Mouse (Mus musculus) brown adipose tissue, adult 24 weeks (tissue): ENCODE measurements around the gene Disp3. TPM values are rescaled to one million over a fixed set of nuclear protein-coding genes. Genes with fewer than 3 reads are reported as not detected.

Source experiments
- H3K27ac ChIP-seq: fragments of 200-500 bp; replicated peaks from 2 replicates; pipeline ENCODE4 v1.5.1; 2012; ENCODE audit warnings: low read depth, mild to moderate bottlenecking, low read length
- H3K4me1 ChIP-seq: fragments of 200-500 bp; 2 replicates; pipeline ENCODE4 v1.6.1; 2012; ENCODE audit warnings: low read length, mixed read lengths; ENCODE audit not compliant: control insufficient read depth, insufficient read depth, insufficient read length
- H3K4me3 ChIP-seq: fragments of 200-500 bp; 2 replicates; pipeline ENCODE4 v1.5.1; 2012; ENCODE audit warnings: low read depth, mild to moderate bottlenecking, low read length, moderate library complexity; ENCODE audit not compliant: insufficient read depth
- polyA plus RNA-seq: library from polyadenylated mRNA; stranded (reverse); fragments of >200 nt; gene quantifications from 2 replicates; pipeline ENCODE4 v1.2.4, GENCODE M21; 2012; ENCODE audit not compliant: missing spikeins, insufficient read depth, insufficient read length

Disp3 gene
- polyA plus RNA-seq, 1 experiment: not detected

DNA sequence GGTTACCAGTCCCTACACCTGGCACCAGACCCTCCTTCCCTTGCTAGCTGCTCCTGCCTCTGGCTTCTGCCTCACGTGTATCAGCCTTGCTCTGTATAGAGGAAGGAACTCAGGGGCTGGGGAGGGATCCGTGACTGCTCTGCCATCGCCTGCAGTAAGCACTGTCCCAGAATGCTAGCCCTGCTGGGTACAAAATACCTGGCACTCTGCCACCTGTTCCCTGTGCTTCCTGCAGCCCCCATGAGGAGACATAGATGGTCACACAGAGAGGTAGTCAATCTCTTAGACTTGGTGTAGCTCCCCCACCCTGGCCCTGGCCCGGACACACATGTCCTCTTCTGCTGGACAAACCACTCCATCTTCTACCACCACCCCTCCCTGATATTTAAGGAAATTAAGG is 22.4 kb upstream of the Disp3 start:
- no peak overlapping the region for H3K4me3 ChIP-seq
- H3K4me1 ChIP-seq: no peaks in the 10 kb centered on the region

GRCm38 (mm10) chr4:148306406-148307083 is 18.8 kb upstream of the Disp3 start:
- Histone ChIP-seq H3K4me3 (no peak overlapping the region), H3K27ac (no peak overlapping the region), H3K4me1 (no peaks in the 10 kb centered on the region)

More for the DNA sequence above, 22.4 kb upstream of the Disp3 start:
- no peak overlapping the region for H3K27ac ChIP-seq

GRCm38 (mm10) chr4:148298720-148299119 is 11.0 kb upstream of the Disp3 start:
- Histone ChIP-seq H3K4me3 (no peak overlapping the region), H3K4me1 (no peaks in the 10 kb centered on the region), H3K27ac (no peak overlapping the region)

GRCm38 (mm10) chr4:148297640-148298039 is 9.9 kb upstream of the Disp3 start:
- H3K4me1 ChIP-seq: no peaks in the 10 kb centered on the region
- no peak overlapping the region for H3K4me3 ChIP-seq
- H3K27ac ChIP-seq: no peak overlapping the region

- Histone ChIP-seq H3K4me1 (no peaks in the 10 kb centered on the region), H3K27ac (no peak overlapping the region), H3K4me3 (no peak overlapping the region)
These were observed 5.6 kb upstream of the Disp3 start for GRCm38 (mm10) chr4:148293319-148293718.

DNA sequence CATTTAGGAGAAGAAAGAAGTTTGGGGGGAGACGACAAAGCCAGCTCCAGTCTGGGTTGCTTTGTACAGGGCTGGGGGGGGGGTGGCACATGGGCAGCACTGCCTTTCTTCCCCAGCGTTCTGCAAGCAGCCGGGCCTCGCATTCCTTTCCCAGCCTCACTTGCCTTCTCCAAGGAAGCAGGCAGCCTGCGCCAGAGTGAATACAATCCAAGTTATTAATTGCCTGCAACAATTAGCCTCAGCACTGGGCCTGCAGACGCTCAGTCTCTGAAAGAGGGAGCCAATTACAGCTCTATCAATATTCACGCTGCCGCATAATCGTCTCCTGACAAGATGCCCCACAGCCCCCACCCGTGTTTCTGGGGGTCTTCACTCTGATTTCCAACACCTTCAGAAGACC is 4.1 kb upstream of the Disp3 start:
- Histone ChIP-seq H3K4me1 (no peaks in the 10 kb centered on the region), H3K27ac (no peak overlapping the region), H3K4me3 (no peak overlapping the region)

- H3K4me1 ChIP-seq: no peaks in the 10 kb centered on the region
- H3K27ac ChIP-seq: no peak overlapping the region
- H3K4me3 ChIP-seq: no peak overlapping the region
These were observed 3.3 kb upstream of the Disp3 start for GRCm38 (mm10) chr4:148291080-148291479.

DNA sequence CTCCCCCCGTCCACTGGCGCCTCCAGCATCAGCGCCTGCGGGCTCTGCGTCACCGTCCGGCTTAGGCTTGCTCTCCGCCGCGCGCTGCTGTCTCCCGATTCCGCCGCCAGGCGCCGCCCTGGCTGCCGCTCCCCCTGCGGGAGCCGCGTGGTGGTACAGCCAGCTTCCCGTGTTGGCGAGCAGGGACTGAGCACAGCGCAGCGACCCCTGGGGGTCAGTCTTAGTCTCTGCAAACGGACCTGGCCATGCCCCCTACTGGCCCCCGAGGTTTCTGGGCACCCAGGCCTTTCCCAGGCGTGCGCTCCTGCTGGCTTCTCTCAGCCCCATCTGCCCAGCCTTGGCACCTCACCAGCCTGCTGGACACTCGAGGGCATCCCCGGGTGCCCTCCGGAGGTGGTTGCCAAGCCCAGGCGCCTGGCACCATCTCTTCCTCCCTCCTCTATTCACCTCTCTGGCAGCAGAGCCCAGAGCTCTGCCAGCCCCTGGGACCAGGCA is 337 bp upstream of the Disp3 start:
- Histone ChIP-seq H3K27ac (no peak overlapping the region), H3K4me3 (no peak overlapping the region; the same call in 1 of the 2 replicates), H3K4me1 (no peaks in the 10 kb centered on the region)

DNA sequence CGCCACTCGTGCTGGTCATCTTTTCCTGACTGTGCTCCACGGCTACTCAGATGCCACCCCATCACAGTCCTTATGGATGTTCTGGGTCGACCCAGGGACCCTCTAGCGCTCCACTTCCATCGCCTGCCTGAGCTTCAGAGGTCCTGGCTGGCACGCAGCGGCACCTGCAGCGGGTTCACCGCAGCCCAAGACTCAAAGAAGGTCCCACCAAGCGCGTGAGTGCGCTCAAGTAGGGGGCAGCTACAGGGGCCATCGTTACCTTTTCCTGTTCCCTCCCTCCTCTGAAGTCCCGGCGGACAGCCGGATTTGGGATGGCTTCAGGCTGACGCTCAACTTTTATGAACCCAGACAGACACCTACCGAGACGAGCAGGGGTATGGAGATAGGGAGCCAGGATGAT is 724 bp downstream of the Disp3 start:
- Histone ChIP-seq H3K4me3 (no peak overlapping the region), H3K4me1 (no peaks in the 10 kb centered on the region), H3K27ac (no peak overlapping the region)

DNA sequence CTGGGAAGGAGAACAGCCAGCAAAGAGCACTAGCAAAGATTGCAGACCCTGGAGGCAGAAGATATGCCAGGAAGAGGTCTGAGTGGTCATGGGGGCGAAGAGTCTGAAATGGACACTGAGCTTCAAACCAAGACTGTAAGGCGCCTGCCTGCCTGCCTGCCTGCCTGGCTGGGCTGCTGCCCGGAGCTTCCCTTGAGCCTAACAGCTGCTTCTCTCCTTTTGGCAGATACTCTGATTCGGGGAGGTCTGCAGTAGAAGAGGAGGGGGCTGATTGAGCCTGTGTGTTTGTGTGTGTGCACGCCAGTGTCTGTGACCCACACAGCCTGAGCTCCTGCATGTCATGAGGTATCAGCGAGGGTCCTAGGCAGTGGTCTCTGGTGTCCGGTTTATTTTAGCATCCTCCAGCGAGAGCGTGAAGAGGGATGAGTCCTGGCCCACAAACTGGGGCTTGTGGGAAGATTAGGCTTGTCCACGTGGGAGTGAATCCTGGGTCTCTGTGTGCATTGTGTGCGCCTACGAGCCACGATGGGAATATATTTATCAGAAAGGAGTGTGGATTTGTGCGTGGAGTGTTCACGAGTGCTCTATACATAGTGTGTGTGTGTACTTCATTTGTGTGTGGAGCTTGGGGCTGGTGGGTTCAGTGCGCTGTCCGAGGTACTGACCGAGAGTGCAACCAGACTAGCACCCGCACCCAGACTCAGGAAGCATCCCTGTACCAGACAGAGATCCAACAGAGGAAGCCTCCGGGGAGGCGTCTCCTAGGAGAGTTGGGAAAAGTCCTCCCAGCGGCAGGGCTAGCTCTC is 1.3 kb downstream of the Disp3 start:
- H3K27ac ChIP-seq: no peak overlapping the region
- no peak overlapping the region for H3K4me3 ChIP-seq
- H3K4me1 ChIP-seq: no peaks in the 10 kb centered on the region

DNA sequence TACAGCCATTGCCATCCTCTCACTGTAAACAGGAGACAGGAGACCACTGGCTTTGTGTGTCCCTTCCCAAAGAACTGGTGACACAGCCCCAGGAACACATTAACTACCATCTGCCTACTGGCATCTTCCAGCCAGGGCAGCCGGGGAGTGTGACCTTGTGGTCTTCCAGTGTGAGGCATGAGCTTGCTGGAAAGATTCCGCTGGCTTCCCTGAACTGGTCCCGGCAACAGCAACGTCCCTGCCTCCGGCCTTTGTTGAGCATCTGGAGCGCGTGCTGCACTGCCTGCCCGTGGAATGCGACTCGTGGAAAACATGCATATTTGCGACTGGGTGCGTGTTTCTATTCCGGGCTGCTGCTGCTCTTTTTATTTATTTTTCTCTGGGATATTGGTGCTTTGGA is 3.5 kb downstream of the Disp3 start:
- no peaks in the 10 kb centered on the region for H3K4me1 ChIP-seq
- H3K4me3 ChIP-seq: no peak overlapping the region
- no peak overlapping the region for H3K27ac ChIP-seq

DNA sequence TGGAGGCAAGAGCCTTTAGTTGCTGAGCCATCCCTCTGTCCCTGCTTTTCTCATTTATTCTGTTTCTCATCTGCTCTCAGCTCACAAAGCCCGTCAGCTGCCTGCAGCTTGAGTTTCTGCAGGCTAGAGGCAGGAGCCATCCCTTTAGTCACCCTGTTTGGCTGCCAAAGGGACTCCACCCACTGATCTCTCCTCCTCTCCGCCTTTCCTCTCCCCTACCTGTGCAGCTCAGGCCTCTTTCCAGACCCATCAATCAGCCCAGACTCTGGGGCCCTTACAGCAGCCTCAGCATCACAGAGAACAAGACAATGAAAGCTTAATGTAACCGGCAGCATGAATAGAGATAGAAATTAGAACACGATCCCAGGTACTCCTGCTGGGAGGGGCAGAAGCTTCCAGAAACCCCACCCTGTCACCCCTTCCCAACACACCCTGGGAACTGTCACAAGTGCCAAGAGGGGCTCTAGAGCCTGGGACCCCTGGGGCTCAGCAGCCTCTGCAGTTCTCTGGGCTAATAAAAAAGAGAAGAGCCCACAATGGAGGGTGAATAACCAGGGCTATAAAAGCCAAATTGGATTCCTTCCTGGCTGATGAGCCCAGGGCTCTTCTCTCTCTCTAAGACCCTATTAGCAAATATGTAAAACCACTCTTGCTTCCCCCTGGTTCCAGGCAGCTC is 10.8 kb downstream of the Disp3 start:
- H3K4me1 ChIP-seq: no peaks in the 10 kb centered on the region
- no peak overlapping the region for H3K4me3 ChIP-seq
- H3K27ac ChIP-seq: no peak overlapping the region

DNA sequence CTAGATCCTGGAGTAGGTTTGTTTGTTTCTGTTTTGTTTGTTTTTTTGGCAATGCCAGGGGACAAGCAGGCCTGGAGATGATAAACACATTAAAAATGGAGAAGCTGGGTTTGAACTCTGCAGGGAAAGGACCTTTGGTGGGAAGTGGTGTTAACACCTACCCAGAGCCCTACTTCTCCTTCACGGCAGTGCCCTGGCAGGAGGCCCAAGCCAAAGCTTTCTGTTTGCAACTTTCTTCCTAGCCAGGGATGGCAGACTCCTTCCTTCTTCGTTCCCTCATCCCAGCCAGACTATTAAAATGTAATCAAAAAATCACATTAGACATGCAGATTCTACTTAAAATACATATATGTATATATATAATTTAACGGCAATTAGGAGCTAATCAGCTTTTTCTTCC is 13.1 kb downstream of the Disp3 start:
- no peaks in the 10 kb centered on the region for H3K4me1 ChIP-seq
- no peak overlapping the region for H3K27ac ChIP-seq
- H3K4me3 ChIP-seq: no peak overlapping the region

DNA sequence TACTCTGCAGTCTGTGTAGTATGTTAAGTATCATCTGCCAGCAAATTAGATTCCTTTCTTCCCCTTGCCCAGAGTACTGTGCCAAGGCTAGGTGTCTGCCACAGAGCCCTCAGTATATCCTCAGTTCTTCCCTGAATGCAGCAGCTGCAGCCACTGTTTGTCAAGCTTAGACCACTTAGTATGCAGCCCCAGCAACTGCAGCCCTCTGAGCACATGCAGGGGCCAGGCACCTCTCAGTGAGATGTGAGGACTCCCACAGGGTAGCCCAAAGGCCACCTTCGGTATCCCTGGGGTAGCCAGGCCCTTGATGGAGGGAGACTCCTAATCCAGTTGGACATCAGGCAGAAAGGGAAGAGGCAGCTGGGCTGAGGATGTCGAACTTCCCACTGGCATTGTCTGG is 14.5 kb downstream of the Disp3 start:
- Histone ChIP-seq H3K27ac (no peak overlapping the region), H3K4me1 (no peaks in the 10 kb centered on the region), H3K4me3 (no peak overlapping the region)

DNA sequence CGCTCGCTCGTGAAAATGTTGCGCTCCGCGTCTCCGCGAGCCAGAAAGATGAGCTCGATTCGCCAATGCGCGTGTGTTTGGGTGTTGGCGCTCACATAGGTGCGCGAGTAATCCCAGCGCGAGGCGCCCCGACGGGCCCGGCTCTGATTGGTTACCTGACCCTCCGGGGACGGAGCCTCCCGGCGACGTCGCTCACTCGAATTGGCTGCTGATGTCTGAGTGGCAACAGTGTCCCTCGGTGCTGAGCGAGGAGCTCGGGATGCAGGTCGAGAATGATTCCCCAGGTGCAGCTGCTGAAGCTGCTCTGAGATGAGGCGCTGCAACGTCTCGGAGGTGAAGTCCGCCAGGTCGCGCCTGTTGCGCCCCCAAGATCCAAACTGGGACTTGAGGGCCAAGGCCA is 16.1 kb downstream of the Disp3 start:
- Histone ChIP-seq H3K27ac (no peak overlapping the region), H3K4me1 (no peaks in the 10 kb centered on the region), H3K4me3 (no peak overlapping the region)
